Mouse (Mus musculus) forebrain, embryonic 14.5 days (tissue): ENCODE measurements at regions not wholly inside any gene's neighbourhood (a gene's known extent, or its start where the extent isn't known, plus 50 kb on each side); places are given as distances from the start of the nearest gene placed in this dataset.

Experiments used
- ATAC-seq: fragments of 200-750 bp; cut with Nextera tagmentation; 2 replicates; pipeline ENCODE4 v1.8.0; 2017; ENCODE audit warnings: mild to moderate bottlenecking, moderate library complexity
- DNase-seq: peaks from one replicate; pipeline ENCODE4 v3.0.0-alpha.2; 2015; ENCODE audit warnings: low spot score
- H3K27ac ChIP-seq: fragments of 300-500 bp; sonication (generic); 2 replicates; pipeline ENCODE4 v1.5.1; 2014; ENCODE audit warnings: low read depth, mild to moderate bottlenecking, control low read depth, low read length, moderate library complexity
- H3K27me3 ChIP-seq: fragments of 300-500 bp; sonication (generic); replicated peaks from 2 replicates; pipeline ENCODE4 v1.6.1; 2014; ENCODE audit warnings: low read length, control low read depth, mixed read lengths; ENCODE audit not compliant: control insufficient read depth, insufficient read depth
- H3K36me3 ChIP-seq: fragments of 300-500 bp; sonication (generic); 2 replicates; pipeline ENCODE4 v1.6.1; 2014; ENCODE audit warnings: low read length, control low read depth; ENCODE audit not compliant: control insufficient read depth, insufficient read depth
- H3K4me1 ChIP-seq: fragments of 300-500 bp; sonication (generic); 2 replicates; pipeline ENCODE4 v1.6.1; 2014; ENCODE audit warnings: antibody characterized with exemption, low read length, control low read depth; ENCODE audit not compliant: control insufficient read depth, insufficient read depth
- H3K4me2 ChIP-seq: fragments of 300-500 bp; sonication (generic); 2 replicates; pipeline ENCODE4 v1.6.1; 2014; ENCODE audit warnings: mild to moderate bottlenecking, control low read depth, low read length
- H3K4me3 ChIP-seq: fragments of 300-500 bp; sonication (generic); 2 replicates; pipeline ENCODE4 v1.5.1; 2014; ENCODE audit warnings: low read depth, low read length, control low read depth
- H3K9ac ChIP-seq: fragments of 300-500 bp; sonication (generic); 2 replicates; pipeline ENCODE4 v1.6.1; 2014; ENCODE audit warnings: mild to moderate bottlenecking, low read length, control low read depth, moderate library complexity
- H3K9me3 ChIP-seq: fragments of 300-500 bp; sonication (generic); replicated peaks from 2 replicates; pipeline ENCODE4 v1.6.1; 2016; ENCODE audit warnings: low read length, control low read depth, mixed read lengths; ENCODE audit not compliant: control insufficient read depth
- WGBS: fragments of 180-500 bp; shearing (Covaris S2); extraction: QIAGEN DNeasy Blood & Tissue Kit; methylation state at CpG from one replicate; pipeline ENCODE4 v1.1.7; 2014; 5-methylcytosine and 5-hydroxymethylcytosine counted together

DNA sequence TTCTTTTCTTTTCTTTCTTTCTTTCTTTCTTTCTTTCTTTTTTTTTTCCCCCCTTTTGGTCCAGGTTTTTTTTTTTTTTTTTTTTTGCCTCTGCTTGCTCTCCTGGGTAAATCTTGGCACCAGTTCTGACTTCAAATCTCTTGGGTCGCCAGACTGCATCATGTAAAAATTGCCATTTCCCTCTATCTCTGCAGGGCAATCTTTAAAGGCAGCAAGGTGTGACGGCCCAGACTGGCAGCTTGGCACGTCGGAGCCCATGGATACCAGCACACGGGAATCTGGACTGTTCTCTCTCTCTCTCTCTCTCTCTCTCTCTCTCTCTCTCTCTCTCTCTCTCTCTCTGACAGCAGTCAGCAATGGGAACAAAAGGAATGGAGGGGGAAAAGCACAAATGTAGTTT, 101.0 kb downstream of the Neurod6 start:
- no peak overlapping the region for H3K4me3 ChIP-seq
- WGBS = 10% methylated on average over 5 of the region's 5 CpGs
- H3K9me3 ChIP-seq = no peaks in the 10 kb centered on the region
- no peak overlapping the region for H3K9ac ChIP-seq
- no peaks in the 10 kb centered on the region for H3K36me3 ChIP-seq
- ATAC-seq = peak; percentile 76
- peaks cover 21% of the 10 kb centered on the region for H3K4me1 ChIP-seq
- peak; percentile 83 for DNase-seq
- peak overlapping the region; percentile 22 for H3K4me2 ChIP-seq
- no peaks in the 10 kb centered on the region for H3K27me3 ChIP-seq
- peak overlapping the region; percentile 86 for H3K27ac ChIP-seq

DNA sequence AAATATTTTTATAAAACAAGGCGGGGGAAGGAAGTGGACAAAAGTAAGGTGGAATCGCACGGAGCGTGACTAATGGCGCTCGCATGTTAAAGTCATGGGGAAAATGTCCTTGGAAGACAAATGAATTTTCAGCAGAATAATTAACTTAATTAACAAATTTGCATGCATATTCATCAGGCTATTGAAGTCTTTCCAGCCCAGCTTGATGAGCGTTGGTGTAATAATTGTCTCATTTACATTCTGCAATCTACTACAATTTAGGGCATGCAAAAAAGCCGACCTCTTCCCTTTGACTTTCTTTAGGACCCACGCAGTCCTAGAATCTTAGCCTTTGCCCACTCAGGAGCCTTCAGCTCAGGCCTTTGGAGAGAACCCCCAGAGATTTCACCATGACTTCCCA, 101.5 kb downstream of the Neurod6 start:
- Histone ChIP-seq H3K27ac (peak overlapping the region; percentile 86), H3K9ac (no peak overlapping the region), H3K36me3 (no peaks in the 10 kb centered on the region), H3K9me3 (no peaks in the 10 kb centered on the region), H3K4me2 (peak overlapping the region; percentile 22), H3K4me1 (peaks cover 21% of the 10 kb centered on the region), H3K27me3 (no peaks in the 10 kb centered on the region), H3K4me3 (no peak overlapping the region)
- ATAC-seq = peak; percentile 83
- DNase-seq = peak; percentile 93
- 13% methylated on average over 9 of the region's 9 CpGs for WGBS

DNA sequence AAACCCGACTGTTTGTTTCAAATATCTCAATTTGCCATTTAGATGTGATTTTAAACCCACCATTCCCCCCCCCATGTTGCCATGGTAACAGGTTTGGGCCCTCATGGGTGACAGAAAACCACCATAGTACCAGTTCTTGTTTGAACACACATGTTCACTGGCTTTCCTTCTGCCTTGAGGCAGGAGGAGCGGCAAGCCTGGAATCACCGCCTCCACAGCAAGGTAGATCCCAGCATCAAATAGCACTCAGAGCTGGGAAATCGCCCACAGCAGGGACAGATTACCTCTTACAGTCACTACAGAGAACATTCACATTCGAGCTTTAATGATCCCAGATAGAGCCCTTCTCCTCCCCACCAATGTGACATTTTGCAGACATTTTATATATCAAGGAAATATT, 102.0 kb downstream of the Neurod6 start:
- WGBS = 21% methylated on average over 5 of the region's 5 CpGs
- ATAC-seq (peak; percentile 59), DNase-seq (peak; percentile 77)
- Histone ChIP-seq H3K9ac (0 out of 2 replicates have a peak overlapping the region, but pooled peaks have one; percentile 25), H3K36me3 (no peaks in the 10 kb centered on the region), H3K27ac (peak overlapping the region; percentile 86), H3K4me1 (peaks cover 21% of the 10 kb centered on the region), H3K27me3 (no peaks in the 10 kb centered on the region), H3K4me3 (no peak overlapping the region), H3K4me2 (peak overlapping the region; percentile 22), H3K9me3 (no peaks in the 10 kb centered on the region)

DNA sequence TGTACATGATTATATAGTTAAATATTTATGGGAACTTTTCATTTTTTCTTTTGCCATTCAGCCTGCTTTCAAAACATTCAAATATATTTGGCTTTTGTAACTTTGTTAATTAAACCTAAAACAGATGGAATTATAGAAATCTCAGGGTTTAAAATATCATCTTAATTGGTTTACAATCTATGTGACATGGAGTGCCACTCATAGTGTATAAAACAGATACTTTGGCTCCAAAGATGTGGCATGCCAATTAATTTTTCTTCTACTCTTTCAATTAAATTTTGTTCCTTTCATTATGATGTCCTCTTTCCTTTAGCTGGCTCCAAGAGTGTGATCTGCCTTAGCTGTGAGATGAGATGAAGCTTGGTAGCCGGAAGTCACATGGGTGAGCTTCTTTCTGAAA, 103.0 kb downstream of the Neurod6 start:
- Histone ChIP-seq H3K36me3 (no peaks in the 10 kb centered on the region), H3K9me3 (no peaks in the 10 kb centered on the region), H3K9ac (no peak overlapping the region), H3K4me3 (no peak overlapping the region), H3K4me1 (peaks cover 21% of the 10 kb centered on the region), H3K27ac (peak overlapping the region; percentile 86), H3K27me3 (no peaks in the 10 kb centered on the region), H3K4me2 (no peak overlapping the region)
- WGBS = 71% methylated on average over 1 of the region's 1 CpGs
- DNase-seq (peak; percentile 67), ATAC-seq (no peak)

DNA sequence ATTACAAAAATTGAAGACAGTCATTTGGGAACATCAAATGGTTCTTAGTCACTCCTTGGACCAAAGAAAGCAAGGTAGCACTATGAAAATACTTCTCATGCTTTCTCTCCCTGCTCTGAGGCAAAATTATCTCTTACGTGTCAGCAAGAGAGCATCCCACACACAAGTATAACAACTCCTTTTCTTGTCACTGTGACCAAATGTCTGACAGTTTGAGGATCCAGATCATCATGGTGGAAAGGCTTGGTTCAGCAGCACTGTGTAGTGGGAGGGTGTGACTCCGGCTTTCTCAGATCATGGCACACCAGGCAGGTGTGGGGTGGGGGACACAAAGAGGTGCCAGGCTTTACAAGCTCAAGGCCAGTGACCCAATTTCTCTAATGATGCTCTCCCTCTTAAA, 113.5 kb downstream of the Neurod6 start:
- Histone ChIP-seq H3K9ac (no peak overlapping the region), H3K9me3 (no peaks in the 10 kb centered on the region), H3K4me1 (0 out of 2 replicates have a peak, but pooled peaks cover 3% of the 10 kb centered on the region), H3K36me3 (no peaks in the 10 kb centered on the region), H3K4me3 (no peak overlapping the region), H3K27me3 (no peaks in the 10 kb centered on the region), H3K27ac (no peak overlapping the region), H3K4me2 (no peak overlapping the region)
- ATAC-seq = no peak
- no peak for DNase-seq
- WGBS = 95% methylated on average over 2 of the region's 2 CpGs

DNA sequence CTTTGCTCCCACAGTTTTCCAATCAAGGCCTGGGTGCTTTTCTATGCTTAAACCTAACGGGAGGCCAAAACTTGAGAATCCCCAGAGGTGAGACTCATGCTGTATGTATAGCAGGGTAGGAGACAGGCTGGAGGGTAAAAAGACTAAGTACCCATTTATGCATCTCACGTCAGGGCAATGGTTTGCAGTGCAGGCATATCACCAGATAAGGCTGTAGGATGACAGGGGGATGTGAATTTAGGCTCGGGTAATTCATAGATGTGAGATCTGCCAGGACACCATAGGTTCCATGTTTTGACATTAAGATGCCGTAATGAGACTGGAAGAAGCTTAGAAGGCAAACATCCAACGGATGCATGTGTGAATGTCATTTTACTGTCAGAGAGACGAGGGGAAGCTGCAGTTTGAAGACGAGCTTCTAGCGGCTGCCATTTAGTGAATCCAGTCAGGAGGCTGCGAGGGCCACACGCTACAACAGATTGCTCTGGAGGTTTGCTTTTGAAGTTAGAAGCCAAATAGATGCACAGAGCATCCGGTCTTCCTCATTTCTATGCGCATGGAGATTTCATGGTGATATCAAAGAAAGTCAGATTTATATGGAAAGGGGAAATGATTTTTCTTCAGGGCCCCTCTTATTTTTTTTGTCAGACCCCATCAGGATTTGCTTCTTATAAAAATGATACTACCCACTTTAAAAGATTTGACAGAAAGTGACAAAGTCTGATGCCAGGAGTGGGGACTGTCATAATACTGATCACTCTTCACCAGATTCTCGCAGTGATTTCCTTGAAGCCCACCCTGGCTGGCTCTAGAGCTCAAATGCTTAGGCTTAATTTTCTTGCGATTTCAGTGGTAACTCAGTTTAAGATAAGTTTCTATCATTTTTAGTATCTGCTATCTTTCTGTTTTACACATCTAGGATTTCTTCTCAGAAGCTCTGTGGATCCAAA, 113.8 kb downstream of the Adcyap1r1 start:
- 67% methylated on average over 14 of the region's 14 CpGs for WGBS

DNA sequence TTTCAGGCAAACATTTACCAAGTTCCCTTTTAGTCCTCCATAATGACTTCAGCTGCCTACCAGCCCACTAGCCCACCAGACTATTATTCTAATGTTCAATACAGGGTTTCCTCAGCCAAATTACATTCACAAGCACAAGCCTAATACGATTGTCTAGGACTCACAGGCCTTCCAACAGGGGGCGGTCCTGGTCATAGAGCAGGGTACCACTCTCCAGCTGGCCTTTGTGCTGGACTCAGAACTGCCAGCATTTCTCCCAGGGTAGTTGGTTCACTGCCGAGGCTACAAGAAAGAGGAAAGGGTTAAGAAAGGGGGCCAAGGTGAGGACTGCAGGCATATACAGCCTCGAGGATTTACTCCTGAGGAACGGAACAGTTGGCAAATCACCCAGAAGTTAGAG, 108.8 kb downstream of the Adcyap1r1 start:
- peak; percentile 54; the same call in 1 of the 2 replicates for ATAC-seq
- H3K27ac ChIP-seq = no peak overlapping the region
- WGBS = 30% methylated on average over 5 of the region's 5 CpGs

More for the DNA sequence above, 113.8 kb downstream of the Adcyap1r1 start:
- H3K27me3 ChIP-seq = no peaks in the 10 kb centered on the region
- H3K27ac ChIP-seq = peak overlapping the region; percentile 53
- H3K36me3 ChIP-seq = no peaks in the 10 kb centered on the region
- 0 out of 2 replicates have a peak, but pooled peaks cover 3% of the 10 kb centered on the region for H3K4me1 ChIP-seq
- no peak overlapping the region for H3K9ac ChIP-seq
- no peak overlapping the region for H3K4me2 ChIP-seq
- no peak overlapping the region for H3K4me3 ChIP-seq
- no peaks in the 10 kb centered on the region for H3K9me3 ChIP-seq
- peak; percentile 81 for ATAC-seq
- peak; percentile 84 for DNase-seq

DNA sequence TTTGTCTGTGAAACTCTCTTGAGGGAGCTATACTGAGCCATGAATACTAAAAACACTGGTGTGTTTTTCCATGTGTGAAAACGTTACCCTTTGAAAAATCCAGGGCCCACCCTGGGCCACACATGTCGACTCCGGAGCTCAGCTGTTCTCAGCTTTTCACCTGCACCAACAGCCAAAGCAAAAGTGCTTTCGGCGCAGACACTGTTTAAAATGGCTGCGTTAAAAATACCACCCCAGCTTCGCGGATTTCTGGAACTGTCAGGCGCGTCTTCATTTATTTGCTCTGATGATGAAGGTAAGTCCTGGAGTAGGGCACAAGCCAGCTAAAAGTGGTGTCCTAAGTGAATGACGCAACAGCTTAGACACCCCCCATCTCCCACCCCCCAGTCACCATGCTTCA, 108.0 kb downstream of the Adcyap1r1 start:
- no peaks in the 10 kb centered on the region for H3K27me3 ChIP-seq
- H3K36me3 ChIP-seq = no peaks in the 10 kb centered on the region
- no peak overlapping the region for H3K9ac ChIP-seq
- H3K4me3 ChIP-seq = no peak overlapping the region
- DNase-seq = no peak
- H3K4me2 ChIP-seq = no peak overlapping the region
- WGBS = 87% methylated on average over 11 of the region's 11 CpGs
- 0 out of 2 replicates have a peak, but pooled peaks cover 3% of the 10 kb centered on the region for H3K4me1 ChIP-seq
- no peaks in the 10 kb centered on the region for H3K9me3 ChIP-seq
- ATAC-seq = no peak
- H3K27ac ChIP-seq = no peak overlapping the region

More for the DNA sequence above, 108.8 kb downstream of the Adcyap1r1 start:
- H3K9ac ChIP-seq = no peak overlapping the region
- peak; percentile 56 for DNase-seq
- no peaks in the 10 kb centered on the region for H3K27me3 ChIP-seq
- H3K4me2 ChIP-seq = no peak overlapping the region
- H3K4me1 ChIP-seq = 0 out of 2 replicates have a peak, but pooled peaks cover 6% of the 10 kb centered on the region
- no peaks in the 10 kb centered on the region for H3K9me3 ChIP-seq
- H3K36me3 ChIP-seq = no peaks in the 10 kb centered on the region
- no peak overlapping the region for H3K4me3 ChIP-seq
